Mouse (Mus musculus) ES-Bruce4 (cell line): ENCODE data around the gene Mprip.

ENCODE experiments used
- CTCF ChIP-seq: IDR thresholded peaks from one replicate; pipeline ENCODE4 v1.8.1; 2011; ENCODE audit warnings: low read depth, low read length
- EP300 ChIP-seq: IDR thresholded peaks from 2 replicates; pipeline ENCODE4 v1.6.1; 2011; ENCODE audit warnings: low read depth, low read length; ENCODE audit not compliant: insufficient read depth
- POLR2A ChIP-seq: IDR thresholded peaks from one replicate; pipeline ENCODE4 v1.8.1; 2011; ENCODE audit warnings: low read length; ENCODE audit not compliant: insufficient read depth

- TF ChIP-seq POLR2A (no peak), CTCF (no peak), EP300 (no peak)
Observed at GRCm38 (mm10) chr11:59611646-59612045, 49.5 kb upstream of the Mprip start.
